Mouse (Mus musculus) spleen, postnatal 10 days (tissue): ENCODE data around the gene Gm21992.
A peak's percentile ranks its signal among the peaks of the same experiment; 100 is the strongest.
"Not testable (repeated sequence)": the region's sequence is repeated elsewhere in the genome, so short reads cannot be mapped to it uniquely, and the experiment has no call there.

Experiments used
- DNase-seq, 2 experiments: peaks; one replicate each; pipeline ENCODE4 v3.0.0; 2021 to 2022; ENCODE audit warnings: low spot score in 2 of 2

Gm21992 gene

DNA sequence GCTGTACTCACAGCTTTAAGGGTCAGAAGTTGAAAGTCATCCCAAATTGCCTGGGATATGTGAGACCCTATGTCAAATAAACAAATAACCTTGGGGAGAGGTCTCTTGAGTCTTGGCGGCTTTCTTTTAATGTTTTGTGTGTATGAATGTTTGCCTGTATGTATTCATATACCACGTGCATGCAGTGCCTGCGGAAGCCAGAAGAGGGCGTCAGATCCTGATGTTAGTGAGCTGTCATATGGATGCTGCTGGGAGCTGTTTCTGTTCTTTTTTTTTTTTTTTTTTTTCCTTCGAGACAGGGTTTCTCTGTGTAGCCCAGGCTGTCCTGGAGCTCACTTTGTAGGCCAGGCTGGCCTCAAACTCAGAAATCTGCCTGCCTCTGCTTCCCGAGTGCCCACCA, 1.6 kb upstream of the Gm21992 start:
- DNase-seq, result peak in 1 of 2 experiments; percentile 73

DNA sequence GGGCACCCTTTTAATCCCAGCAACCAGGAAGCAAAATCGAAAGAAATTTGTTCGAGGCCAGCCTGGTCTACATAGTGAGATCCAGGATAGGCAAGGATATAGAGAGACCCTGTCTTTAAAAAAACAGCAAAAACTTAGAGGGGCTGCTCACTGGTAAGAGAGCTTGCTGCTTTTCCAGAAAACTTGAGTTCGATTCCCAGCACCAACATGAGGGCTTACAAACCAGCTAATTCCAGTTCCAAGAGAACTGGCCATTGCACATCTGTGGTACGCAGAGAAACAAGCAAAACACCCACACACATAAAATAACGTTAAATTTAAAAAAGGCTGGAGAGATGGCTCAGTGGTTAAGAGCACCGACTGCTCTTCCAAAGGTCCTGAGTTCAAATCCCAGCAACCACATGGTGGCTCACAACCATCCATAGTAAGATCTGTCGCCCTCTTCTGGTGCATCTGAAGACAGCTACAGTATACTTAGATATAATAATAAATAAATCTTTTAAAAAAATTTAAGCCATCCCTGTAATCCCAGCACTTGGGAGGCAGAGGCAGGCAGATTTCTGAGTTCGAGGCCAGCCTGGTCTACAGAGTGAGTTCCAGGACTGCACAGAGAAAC, 1.0 kb upstream of the Gm21992 start:
- DNase-seq, result peak in 1 of 2 experiments; percentile 36

DNA sequence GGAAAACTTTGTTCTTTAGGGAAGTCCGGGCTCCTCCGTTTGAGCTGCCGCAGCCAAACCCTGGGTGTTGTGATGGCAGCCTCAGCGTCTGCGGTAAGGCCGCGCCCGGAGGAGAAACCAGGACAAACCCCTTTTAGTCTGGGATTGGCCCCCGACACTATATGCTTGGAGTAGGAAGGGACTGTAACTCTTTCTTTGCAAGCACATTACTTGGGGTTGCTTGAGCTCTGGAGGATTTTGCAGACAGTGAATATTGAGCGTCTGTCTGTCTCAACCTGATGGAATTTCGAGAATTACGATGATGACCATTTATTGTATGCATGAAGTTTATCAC, 464 bp upstream of the Gm21992 start:
- no peak for DNase-seq

DNA sequence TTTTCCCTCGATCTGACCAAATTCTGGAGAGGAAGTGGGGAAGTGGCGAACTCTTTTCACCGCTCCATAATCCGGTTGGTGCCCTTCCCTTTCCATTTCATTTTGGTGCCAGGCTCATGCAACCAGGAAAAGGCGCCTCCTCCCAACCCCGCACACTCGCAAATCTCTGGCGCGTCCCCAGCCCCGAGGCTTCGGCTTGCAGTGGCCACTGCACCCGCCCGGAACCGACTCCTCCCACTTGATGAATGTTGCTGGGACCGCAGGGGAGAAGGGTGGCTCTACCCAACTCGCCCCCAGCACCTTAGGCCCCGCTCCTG, 708 bp downstream of the Gm21992 start:
- DNase-seq, result no peak

DNA sequence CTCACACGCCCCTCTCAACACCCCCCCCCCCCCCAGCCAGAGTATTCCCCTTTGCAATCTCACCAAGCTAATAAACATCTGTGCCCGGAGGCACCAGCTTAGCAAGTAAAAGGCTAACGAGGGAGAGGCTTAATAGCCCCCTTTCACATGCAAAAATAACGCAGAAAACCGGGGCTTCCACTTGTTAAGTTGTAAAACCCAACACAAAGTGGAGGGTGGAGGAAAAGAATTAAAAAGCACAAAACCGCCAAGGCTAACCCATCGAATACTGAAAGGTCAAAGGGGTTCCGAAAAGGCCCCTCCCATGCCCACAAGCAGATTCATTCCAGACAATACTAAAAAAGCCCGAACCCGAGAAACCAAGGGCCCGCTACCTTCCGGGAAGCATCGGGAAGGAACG, 1.1 kb downstream of the Gm21992 start:
- DNase-seq, result no peak

DNA sequence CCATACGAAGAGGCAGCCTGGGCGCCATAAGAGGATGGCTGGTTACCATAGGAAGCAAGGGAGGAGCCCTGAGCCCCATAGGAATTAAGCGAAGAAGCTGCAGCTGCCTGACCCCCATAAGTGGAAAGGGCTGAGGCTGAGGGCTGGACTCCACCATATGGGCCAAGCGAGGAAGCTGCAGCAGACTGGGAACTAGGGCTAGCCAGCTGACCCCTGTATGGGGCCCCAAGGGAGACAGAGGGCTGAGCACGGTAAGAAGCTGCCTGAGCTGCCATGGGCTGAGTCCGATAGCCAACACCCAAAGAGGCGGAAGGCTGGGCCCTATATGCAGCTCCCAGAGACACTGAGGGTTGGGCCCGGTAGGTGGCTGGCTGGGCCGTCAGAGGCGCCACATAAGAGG, 8.1 kb downstream of the Gm21992 start:
- DNase-seq, result no peak

DNA sequence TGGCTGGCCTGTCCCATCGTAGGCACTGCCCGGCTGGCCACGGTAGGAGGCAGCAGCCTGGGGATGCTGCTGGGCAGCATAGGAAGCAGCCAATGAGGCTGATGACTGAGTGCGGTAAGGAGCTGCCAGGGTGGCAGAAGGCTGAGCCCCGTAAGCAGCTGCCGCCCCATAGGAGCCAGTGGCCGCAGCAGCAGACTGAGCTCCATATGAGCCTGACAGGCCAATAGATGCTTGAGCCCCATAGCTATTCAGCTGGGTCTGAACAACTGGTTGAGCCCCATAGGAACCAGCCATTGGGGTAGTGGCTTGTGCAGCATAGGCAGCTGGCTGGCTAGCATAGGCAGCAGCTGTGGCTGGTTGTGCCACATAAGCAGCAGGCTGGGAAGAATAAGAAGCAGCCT, 8.7 kb downstream of the Gm21992 start:
- no peak for DNase-seq

DNA sequence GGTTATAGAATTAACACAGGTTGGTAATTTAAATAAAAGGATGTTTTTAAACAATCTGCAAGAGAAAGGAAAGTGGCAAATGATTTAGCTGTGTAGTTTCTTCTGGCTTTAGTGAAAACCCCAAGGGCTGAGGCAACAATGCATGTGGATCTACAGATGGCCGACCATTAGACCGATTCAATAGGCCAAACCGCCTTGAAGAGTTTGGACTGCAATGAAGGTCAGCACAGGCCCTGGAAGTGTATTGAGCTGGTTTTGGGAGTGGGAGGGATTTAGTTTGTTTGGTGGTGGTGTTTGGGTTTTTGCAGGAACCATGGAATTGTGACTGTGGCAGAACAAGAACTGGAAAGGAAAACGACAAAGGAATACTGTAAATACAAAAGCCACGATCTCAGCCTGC, 12.3 kb downstream of the Gm21992 start:
- DNase-seq, result no peak

DNA sequence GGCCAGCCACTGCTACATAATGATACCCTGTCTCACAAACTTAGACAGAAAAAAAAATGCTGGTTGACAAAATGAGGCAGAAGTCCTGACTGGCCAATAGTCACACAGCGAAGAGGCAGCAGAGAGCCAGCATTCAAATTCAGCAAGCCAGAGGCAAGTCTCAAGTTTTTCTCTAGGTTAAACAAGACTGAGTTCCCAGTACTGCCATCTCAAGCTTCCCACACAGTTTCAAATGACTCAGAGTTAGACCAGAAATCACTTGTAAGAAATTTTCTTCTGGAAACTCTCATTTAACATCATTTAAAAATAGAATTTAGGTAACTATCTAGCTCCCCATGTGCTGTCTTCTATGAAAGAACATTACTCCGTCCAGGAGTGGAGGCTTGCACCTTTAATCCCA, 13.6 kb downstream of the Gm21992 start:
- no peak for DNase-seq

DNA sequence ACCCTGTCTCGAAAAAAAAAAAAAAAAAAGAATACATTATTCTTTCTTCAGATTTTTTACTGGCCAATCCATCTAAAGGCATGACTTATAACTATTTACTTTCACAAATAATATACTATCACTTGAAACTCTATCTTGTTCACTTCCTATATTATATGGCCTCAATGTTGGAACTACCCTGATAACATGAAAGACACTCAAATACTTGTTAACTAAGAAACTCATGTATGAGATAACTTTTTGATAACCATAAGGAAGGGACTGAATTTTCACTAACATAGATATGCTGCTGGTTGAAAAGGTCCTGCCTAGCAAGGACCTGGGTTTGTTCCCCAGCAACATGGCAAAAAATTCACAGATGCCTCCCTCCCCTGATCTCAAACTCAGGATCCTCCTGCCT, 15.5 kb downstream of the Gm21992 start:
- no peak for DNase-seq

DNA sequence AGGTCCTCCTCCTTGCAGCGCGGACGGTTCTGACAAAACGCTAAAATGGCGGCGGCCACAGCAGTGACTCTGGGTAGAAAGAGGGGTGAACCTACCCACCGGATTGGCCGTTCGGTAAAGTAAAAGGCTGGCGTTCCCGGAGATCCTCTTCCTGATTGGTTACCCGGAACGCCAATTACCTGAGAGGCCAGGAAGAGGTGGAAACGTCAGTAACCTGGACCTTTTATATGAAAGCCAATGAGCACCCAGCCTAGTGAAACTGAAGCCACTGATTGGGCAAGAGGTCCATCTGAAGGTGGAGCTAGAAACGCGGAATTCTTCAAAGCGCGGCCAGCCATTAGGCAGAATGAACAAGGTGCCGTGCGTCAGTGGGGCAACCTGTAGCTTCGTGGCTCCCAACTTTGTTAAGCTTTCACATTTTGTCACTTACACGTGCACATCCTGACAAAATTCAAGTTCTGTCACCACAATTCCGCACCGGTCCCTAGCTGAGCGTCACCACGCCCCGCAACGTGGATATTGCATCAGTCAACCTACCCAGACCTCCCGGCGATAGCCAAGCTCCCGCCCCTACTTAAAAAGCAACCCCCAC, 17.5 kb downstream of the Gm21992 start, which contains the start of gene Rbm4:
Rbm4 (minus strand) TSS at position 71 of the 592 bp plus-strand sequence.
- peak; percentile 94 to 97 for DNase-seq

DNA sequence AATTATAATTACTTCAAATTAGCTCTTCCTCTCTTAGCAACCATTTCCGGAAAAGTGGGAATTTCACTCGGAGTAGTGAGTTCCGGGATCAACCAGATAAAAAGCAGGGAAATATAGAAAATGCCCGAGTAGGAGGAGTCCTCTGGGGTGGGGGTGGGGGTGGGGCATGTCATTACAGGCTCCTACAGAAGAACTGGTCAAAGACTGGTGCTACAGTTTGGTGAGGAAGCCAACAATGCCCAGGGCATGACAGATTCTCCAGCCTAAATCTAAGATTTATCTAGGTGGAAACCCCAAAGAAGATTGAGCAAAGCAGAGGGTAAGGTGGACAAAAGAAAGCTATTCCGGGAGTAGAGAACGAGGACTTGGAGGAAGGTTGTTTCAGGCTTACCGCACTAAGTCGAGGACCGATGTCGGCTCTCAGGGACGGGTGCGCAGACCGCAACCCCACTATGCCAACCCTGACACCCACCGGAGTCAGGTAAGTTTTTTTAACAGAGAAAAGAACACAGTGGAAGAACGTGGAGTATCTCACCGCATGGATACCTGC, 18.1 kb downstream of the Gm21992 start:
- DNase-seq, result no peak

DNA sequence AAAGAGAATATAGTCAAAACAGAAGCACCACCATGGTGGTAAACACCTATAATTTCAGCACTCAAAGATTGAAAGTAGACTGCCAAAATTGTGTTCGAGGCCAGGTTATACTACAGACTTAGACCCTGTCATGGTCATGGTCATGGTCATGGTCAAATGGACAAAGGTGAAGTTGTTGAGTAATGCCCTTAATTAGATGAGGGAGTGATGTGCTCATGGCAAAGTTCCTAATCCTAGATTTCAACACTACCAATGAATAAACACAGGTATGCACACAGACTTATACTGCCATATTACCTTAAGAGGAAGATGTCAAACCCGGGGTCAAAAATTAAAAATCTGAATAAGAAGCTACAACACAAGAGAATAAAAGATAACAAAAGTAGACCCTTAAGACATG, 25.1 kb downstream of the Gm21992 start:
- DNase-seq, result no peak

DNA sequence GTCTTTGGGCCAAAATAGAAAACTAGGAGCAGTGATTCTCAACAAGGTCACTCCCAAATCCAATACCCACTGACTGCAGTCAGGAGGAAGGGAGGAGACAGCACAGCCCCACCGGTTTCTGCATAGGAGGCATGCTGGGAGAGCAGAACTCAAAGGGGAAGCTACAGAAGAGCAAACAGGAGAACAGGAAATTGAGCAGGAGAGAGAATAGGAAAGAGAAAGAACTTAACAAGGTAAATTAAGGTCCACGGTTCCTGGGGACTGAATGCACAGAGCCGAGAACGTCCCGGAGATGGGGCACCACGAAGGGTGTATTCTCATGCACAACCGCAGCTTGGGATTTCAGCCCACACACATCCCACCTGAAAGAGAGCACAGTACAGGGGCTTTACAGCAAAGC, 26.2 kb downstream of the Gm21992 start:
- no peak for DNase-seq

DNA sequence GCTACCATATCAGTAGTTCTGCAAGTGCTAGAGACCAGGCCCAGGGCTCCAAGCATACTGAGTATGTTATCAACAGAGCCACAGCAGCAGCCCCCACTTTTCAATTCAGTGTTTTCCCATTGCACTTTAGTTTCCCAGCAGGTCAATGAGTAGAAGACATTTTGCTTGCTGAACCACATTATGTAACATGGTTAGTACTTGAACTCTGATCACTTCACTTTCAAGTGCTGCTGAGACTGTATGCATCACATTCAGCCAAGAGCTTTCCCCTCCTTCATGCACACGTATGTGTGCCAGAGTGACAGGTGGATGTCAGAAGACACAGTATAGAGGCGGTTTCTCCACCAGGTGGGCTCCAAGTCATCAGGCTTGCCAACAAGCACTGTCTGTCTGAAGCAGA, 28.5 kb downstream of the Gm21992 start:
- DNase-seq, result no peak

DNA sequence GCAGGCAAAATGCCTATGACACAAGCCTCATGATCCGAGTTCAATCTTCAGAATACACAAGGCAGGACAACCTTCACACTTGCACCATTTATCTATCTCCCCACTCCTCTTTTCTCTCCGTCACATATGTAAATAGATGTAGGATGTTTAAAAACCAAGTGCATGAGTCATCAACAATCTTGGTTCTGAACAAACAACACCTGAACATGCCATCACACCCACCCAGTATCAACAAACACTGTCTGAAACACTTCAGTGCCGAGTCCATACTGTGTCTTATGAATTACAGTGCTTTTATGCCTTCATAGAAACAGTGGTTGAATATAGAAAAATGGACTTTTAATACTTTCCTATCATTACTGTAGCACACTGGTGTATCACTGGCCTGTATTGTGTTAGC, 38.6 kb downstream of the Gm21992 start:
- no peak for DNase-seq

DNA sequence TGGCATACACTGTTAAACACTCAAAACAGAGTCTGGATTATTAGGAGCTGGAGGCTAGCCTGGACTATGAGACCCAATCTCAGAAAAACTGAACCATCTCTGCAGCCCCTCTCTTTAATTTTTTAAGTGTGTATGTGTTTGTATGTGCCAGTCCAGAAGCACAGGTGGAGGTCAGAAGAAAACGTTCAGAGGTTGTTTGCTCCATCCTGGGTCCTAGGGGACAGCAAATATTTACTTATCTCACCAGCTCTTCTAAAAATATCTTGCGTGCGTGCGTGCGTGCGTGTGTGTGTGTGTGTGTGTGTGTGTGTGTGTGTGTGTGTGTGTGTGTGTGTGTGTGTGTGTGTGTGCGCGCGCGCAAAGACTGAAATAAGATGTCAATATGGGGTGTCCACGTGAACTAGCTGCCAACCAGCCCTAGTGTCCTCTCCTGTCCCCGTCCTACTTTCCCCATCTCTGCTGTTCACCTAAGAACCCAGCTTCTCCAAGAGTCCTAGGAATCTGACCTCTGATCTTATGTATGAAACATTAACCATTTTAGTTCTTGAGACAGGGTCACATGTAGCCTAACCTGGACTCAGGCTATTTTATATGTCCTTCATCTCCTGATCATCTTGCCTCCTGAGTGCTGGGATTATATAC, 43.8 kb downstream of the Gm21992 start:
- no peak for DNase-seq

DNA sequence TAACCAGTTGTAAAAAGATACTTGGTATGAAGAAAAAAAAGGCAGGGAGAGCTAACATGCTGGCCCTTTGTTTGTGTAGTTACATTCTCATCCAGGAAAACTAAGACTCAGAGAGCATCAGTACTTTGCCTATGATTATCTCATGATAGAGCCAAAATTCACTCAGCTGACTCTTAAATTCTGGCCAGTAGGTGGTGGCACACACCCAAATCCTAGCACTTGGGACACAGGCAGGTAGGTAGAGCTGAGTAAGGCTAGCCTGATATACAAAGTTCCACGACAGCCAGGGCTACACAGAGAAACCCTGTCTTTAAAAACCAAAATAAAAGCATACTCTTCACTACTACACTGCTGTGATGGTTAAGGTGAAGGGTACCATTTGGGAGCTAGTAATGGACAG, 48.5 kb downstream of the Gm21992 start:
- DNase-seq, result no peak

DNA sequence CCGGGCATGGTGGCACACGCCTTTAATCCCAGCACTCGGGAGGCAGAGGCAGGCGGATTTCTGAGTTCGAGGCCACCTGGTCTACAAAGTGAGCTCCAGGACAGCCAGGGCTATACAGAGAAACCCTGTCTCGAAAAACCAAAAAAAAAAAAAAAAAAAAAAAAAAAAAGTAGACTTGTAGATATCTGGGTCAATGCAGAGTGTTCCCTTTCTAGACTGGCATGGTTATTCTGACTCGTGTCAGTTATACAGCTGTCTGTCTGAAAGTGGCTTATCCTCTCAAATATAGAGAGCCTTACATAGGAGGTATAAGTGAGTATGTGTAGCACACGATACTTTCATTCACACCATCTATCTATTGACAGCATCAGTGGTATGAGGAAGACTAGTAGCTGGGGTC, 50.9 kb downstream of the Gm21992 start:
- DNase-seq, result not testable (repeated sequence)

DNA sequence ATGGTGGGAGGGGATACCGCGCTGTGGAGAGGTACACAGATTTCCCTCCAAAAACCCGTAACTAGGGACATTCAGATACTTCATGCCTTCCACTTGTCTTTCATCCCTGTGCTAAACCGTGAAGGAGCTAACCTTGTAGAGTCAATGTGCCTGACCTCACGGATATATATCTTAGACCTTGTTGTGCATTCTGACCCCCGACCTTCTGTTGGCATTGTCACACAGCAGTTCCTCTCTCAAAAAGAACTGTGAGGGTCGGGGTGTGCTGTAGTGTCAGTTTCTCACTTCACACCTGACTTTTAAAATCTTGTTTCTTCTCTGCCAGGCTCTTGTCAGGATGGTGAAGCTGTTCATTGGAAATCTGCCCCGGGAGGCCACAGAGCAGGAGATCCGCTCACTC, 54.5 kb downstream of the Gm21992 start:
- DNase-seq, result no peak

DNA sequence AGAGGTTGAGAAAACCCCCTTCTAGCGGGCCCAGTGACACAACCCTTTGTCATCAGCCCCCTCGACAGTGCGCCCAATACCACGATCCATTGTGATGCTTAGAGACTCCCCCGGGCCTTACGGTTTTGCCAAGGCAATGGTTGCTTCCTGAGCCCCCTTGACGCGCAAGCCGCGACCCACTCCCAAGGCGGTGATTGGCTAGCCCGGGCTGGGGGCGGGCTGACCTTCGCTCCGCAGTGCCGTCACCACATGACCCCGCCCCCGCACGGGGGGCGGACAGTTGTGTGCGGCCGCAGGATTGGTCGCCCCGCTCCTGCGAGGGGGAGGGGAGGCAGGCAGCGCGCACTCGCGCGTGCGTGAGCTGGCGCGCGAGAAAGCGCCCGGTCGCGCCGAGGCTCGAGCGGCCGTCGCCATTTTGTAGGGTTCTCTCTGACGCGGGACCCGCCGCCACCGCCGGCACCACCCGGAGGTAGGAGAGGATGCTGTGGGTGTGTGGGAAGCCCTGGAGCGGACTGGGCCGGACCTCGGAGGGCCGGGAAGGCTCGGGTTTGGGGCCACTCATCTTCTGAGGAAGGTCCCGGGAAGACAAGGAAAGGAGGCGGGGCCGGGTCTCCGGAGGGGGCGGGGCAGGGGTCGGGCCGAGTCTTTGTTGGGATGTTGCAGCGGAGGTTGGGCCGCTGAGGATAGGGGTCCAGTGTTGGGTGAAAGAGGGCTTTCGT, 55.1 kb downstream of the Gm21992 start, which contains the start of gene Rbm4b:
Rbm4b (plus strand) TSS at position 305 of the 719 bp plus-strand sequence.
- DNase-seq, result peak; percentile 89 to 95

DNA sequence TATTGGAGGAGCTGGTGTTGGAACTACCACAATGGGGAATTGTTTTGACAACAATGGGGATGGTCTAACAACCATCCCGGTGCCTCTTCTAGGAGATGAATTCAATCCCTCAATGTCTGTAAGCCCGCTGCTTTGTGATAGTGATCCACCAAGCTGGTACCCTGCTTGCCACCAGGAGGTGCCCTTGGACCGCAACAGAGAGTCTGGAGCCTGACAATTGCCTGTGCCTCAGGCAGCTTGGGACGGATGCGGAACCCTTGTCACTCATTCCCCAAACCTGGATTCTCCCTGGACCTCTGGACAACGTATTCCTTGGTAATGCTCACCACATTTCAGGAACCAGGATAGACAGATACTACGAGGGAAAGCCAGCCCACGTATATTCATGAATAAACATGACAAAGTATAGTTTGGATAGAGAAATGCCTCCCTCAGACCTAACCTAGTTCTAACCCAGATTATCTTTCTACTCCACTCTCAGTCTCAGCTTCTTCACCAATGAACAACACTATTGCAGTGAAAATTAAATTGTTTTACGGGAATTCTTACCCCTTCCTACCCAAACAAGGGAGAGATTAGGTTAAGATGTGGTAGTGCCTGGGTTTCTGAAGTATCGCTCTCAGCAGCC, 55.7 kb downstream of the Gm21992 start:
- peak; percentile 89 to 94 for DNase-seq
